Mouse (Mus musculus): ENCODE data around the gene Armc2. TPM values are rescaled to one million over a fixed set of nuclear protein-coding genes. Genes with fewer than 3 reads are reported as not detected.

Gene Armc2
- total and polyA plus RNA-seq, 3 experiments, result 0.08 to 0.13 TPM; not detected in 1

DNA sequence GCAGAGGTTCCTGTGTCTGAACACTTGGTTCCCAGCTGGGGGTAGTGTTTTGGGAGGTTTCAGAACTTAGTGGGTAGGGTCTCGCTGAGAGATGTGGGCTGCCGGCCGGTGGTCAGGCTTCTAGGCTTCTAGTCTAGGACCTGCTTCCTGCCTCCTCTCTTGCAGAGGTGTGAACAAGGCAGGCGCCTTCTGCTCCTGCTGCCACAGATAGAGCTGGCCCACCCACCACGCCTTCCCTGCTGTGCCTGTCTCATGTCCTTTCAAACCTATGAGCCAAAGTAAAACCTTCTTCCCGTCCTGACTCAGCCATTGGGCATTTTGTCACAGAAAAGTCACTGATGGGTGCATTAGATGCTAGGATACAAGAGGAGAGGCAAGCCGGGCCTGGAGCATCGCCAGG, 22.1 kb downstream of the Armc2 start:
- no peak for DNase-seq (ENCODE audit: low read depth, low spot score)
- Histone ChIP-seq H3K4me1 (ENCODE audit: control insufficient read depth in 1 of 2, insufficient read depth in 2 of 2, low read length in 2 of 2) (no peaks in the 10 kb centered on the region), H3K36me3 (ENCODE audit: control insufficient read depth in 1 of 2, insufficient read depth in 2 of 2, low read length in 2 of 2) (no peaks in the 10 kb centered on the region), H3K9ac (ENCODE audit: control insufficient read depth, low read depth, low read length, poor library complexity, severe bottlenecking) (no peak overlapping the region), H3K4me3 (ENCODE audit: control insufficient read depth in 1 of 2, insufficient read depth in 1 of 2, low read depth in 2 of 2, low read length in 2 of 2) (no peak overlapping the region), H3K27me3 (ENCODE audit: control insufficient read depth in 1 of 2, insufficient read depth in 2 of 2, low read length in 2 of 2) (peaks cover 10% of the 10 kb centered on the region in 2 experiments), H3K27ac (ENCODE audit: control insufficient read depth, low read depth, low read length) (no peak overlapping the region), H3K9me3 (replicated peaks; ENCODE audit: insufficient read depth, low read length) (no peaks in the 10 kb centered on the region), H3K79me2 (ENCODE audit: control insufficient read depth, insufficient read depth, low read length, poor library complexity) (no peaks in the 10 kb centered on the region)
- TF ChIP-seq TBP (IDR thresholded peaks at IDR 0.05; ENCODE audit: low read depth, low read length) (no peak), TAL1 (IDR thresholded peaks at IDR 0.05; ENCODE audit: low read length) (no peak), MXI1 (IDR thresholded peaks at IDR 0.05; ENCODE audit: low read depth, low read length) (no peak), KAT2A (conservative IDR thresholded peaks at IDR 0.05; ENCODE audit: low read depth, low read length) (no peak), POLR2A (IDR thresholded peaks at IDR 0.05; ENCODE audit: control insufficient read depth in 1 of 2, insufficient read depth in 1 of 2, low read depth in 1 of 2, low read length in 2 of 2, poor library complexity in 1 of 2) (no peak), MEF2A (IDR thresholded peaks at IDR 0.05; ENCODE audit: extremely low read depth, insufficient replicate concordance, low read depth, low read length, poor library complexity, severe bottlenecking) (no peak), MAFK (IDR thresholded peaks at IDR 0.05; ENCODE audit: borderline replicate concordance, low read depth, low read length) (no peak), EP300 (IDR thresholded peaks at IDR 0.05; ENCODE audit: low read depth in 1 of 2, low read length in 2 of 2) (no peak), ZC3H11A (IDR thresholded peaks at IDR 0.05; ENCODE audit: low read depth, low read length) (no peak), MYB (IDR thresholded peaks at IDR 0.05; ENCODE audit: low read depth, low read length) (no peak), TCF12 (IDR thresholded peaks at IDR 0.05; ENCODE audit: low read depth, low read length) (no peak), USF2 (IDR thresholded peaks at IDR 0.05; ENCODE audit: borderline replicate concordance in 1 of 2, insufficient read depth in 1 of 2, low read depth in 1 of 2, low read length in 2 of 2) (no peak), RAD21 (IDR thresholded peaks at IDR 0.05; ENCODE audit: low read depth, low read length) (no peak), HCFC1 (IDR thresholded peaks at IDR 0.05; ENCODE audit: low read depth, low read length) (no peak)

DNA sequence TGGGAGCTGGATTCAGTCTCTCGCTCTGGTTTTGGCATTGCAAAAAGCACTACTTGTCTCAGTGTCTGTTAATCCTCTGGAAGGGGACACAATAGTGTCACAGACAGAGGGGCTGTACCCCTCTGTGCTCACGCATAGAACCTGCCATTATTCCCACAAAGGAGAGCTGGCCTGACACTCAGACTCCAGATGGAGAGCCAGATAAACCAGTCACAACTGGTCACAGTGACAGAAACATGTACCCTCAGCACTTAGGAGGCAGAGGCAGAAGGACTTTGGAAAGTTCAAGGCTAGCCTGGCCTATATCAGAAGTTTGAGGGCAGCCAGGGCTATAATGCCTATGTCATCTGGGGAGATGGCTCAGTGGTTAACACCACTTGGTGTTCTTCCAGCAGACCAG, 23.2 kb downstream of the Armc2 start:
- no peak for TF ChIP-seq MAFK (IDR thresholded peaks at IDR 0.05; ENCODE audit: borderline replicate concordance, low read depth, low read length)
- no peak for TF ChIP-seq HCFC1 (IDR thresholded peaks at IDR 0.05; ENCODE audit: low read depth, low read length)
- no peak for TF ChIP-seq NRF1 (IDR thresholded peaks at IDR 0.05; ENCODE audit: insufficient read depth, low read depth, low read length, poor library complexity, severe bottlenecking)
- TF ChIP-seq GABPA (IDR thresholded peaks at IDR 0.05; ENCODE audit: low read depth, low read length), result no peak
- TF ChIP-seq USF2 (IDR thresholded peaks at IDR 0.05; ENCODE audit: borderline replicate concordance in 1 of 2, insufficient read depth in 1 of 2, low read depth in 1 of 2, low read length in 2 of 2), result no peak
- no peak for TF ChIP-seq ELF1 (IDR thresholded peaks at IDR 0.05; ENCODE audit: low read depth, low read length)
- no peak for TF ChIP-seq CTCF (IDR thresholded peaks at IDR 0.05 in 2 of 3, conservative IDR thresholded peaks at IDR 0.05 in 1 of 3; ENCODE audit: control insufficient read depth in 1 of 3, insufficient read depth in 1 of 3, low read depth in 2 of 3, low read length in 3 of 3, poor library complexity in 1 of 3, severe bottlenecking in 1 of 3)
- no peak for TF ChIP-seq ETS1 (IDR thresholded peaks at IDR 0.05; ENCODE audit: low read depth, low read length)
- TF ChIP-seq MAX (IDR thresholded peaks at IDR 0.05; ENCODE audit: low read length), result no peak
- TF ChIP-seq RAD21 (IDR thresholded peaks at IDR 0.05; ENCODE audit: low read depth, low read length), result no peak
- TF ChIP-seq TBP (IDR thresholded peaks at IDR 0.05; ENCODE audit: low read depth, low read length), result no peak
- TF ChIP-seq CHD1 (IDR thresholded peaks at IDR 0.05; ENCODE audit: low read depth, low read length), result no peak
- no peak for TF ChIP-seq MYB (IDR thresholded peaks at IDR 0.05; ENCODE audit: low read depth, low read length)
- no peak for TF ChIP-seq NELFE (IDR thresholded peaks at IDR 0.05; ENCODE audit: low read depth, low read length)
- Histone ChIP-seq H3K9me3 (replicated peaks; ENCODE audit: insufficient read depth, low read length) (no peaks in the 10 kb centered on the region), H3K27ac (ENCODE audit: control insufficient read depth, low read depth, low read length) (no peak overlapping the region), H3K9ac (ENCODE audit: control insufficient read depth, low read depth, low read length, poor library complexity, severe bottlenecking) (no peak overlapping the region), H3K4me1 (ENCODE audit: control insufficient read depth in 1 of 2, insufficient read depth in 2 of 2, low read length in 2 of 2) (no peaks in the 10 kb centered on the region), H3K36me3 (ENCODE audit: control insufficient read depth in 1 of 2, insufficient read depth in 2 of 2, low read length in 2 of 2) (no peaks in the 10 kb centered on the region), H3K27me3 (ENCODE audit: control insufficient read depth in 1 of 2, insufficient read depth in 2 of 2, low read length in 2 of 2) (peaks cover 12 to 13% of the 10 kb centered on the region in 2 experiments), H3K79me2 (ENCODE audit: control insufficient read depth, insufficient read depth, low read length, poor library complexity) (no peaks in the 10 kb centered on the region), H3K4me3 (ENCODE audit: control insufficient read depth in 1 of 2, insufficient read depth in 1 of 2, low read depth in 2 of 2, low read length in 2 of 2) (no peak overlapping the region)
- DNase-seq (ENCODE audit: low read depth, low spot score), result no peak

Measured in MEL (cell line).